Mouse (Mus musculus): ENCODE data around the gene Nrd1.

The Nrd1 gene

DNA sequence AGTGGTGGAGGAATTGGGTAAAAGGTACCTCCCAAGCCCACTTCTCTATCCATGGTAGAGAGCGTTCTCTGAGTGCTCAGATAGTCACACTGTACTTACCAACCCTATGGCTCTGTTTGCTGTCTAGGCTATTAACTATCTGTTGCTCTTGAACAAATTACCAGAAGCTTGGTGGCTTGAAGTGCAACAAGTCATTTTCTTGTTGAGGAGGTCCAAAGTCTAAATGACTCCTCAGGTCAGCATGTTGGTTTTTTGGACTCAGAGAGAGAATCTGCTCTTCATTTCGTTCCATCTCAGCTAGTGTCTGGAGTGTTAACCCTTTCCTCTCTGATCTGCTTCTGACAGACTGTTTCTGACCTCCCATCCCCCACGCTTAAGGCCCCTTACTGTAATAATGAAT lies 24.6 kb downstream of the Nrd1 start:
- in situ Hi-C loops (cut with MboI, MseI) = no loop called here

DNA sequence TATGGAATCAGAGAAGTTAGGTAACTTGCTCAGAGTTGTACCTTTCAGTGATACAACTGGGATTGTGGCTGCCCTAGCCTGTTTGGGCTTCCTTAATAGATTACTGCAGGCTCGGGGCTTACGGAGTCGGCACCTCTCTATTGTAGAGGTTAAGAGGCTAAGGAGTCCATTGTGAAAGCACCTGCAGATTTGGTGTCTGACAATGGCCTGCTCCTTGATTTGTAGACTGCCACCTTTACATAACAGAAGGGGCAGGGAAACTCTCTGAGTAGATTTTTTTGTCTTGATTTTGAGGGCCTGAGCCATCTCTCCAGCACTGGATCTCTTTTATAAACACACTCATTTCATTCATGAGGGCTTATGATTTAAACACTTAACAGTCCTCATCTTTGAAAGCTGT lies 26.1 kb downstream of the Nrd1 start:
- in situ Hi-C loops (cut with MboI, MseI) = no loop called here

DNA sequence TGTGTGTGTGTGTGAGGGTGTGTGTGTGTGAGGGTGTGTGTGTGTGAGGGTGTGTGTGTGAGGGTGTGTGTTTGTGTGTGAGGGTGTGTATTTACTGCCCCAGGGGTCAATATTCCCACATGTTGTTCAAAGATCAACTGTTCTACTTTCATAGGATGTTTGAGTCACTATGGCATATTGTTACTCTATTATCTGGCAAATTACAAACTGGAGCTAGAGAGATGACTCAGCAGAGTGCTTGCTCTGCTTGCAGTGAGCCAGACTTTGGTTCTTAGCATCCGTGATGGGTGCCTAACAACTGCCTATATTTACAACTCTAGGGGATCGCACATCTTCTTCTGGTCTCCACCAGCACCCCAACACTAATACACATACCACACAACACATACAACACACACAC lies 29.4 kb downstream of the Nrd1 start:
- in situ Hi-C loops (cut with MboI, MseI) = loop anchor here (10.0 kb wide), 1 partner anchor 135 kb away; no protein-coding TSS in a partner anchor

GRCm38 (mm10) chr4:109030266-109030665 lies 29.8 kb downstream of the Nrd1 start:
- in situ Hi-C loops (cut with MboI, MseI) = loop anchor here (10.0 kb wide), 1 partner anchor 135 kb away; no protein-coding TSS in a partner anchor

DNA sequence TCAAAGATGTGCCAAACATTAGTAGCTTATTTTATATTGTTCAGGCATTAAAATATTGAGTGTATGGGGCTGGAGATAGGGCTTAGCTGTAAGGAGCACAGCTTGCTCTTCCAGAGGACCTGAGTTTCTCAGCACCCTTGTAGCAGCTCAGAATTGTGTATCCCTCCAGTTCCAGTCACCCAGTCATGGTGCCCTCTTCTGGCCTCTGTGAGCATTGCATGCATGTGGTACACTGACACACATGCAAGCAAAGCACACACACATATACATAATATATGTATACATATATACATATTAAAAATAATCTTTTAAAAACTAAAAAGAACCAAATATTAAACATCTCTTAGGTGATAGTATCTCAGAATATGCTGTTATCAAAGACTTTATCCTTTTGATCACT lies 35.9 kb downstream of the Nrd1 start:
- in situ Hi-C loops (cut with MboI, MseI) = loop anchor here (10.0 kb wide), 1 partner anchor 128 kb away; no protein-coding TSS in a partner anchor

DNA sequence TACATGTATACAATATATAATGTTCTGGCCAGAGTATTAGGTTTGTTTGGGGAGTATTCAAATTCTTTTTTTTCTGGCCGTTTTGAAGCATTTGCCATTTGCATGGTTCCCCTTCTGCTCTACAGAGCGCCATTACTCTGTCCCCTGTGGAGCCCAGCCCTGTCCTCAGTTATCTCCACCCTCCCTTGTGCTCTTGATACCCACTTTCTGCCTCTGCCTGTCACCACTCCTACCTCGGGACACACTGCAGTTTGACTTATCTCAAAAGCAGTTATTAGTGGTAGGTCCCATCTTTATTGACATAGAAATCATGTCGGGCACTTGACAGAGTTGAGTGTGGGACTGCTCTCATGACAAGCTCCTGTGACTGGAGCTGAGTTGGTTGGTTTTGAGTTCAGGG lies 42.3 kb downstream of the Nrd1 start:
- in situ Hi-C loops (cut with MboI, MseI) = no loop called here

- in situ Hi-C loops (cut with MboI, MseI) = no loop called here
These were observed 42.8 kb downstream of the Nrd1 start for GRCm38 (mm10) chr4:109043294-109043693.

DNA sequence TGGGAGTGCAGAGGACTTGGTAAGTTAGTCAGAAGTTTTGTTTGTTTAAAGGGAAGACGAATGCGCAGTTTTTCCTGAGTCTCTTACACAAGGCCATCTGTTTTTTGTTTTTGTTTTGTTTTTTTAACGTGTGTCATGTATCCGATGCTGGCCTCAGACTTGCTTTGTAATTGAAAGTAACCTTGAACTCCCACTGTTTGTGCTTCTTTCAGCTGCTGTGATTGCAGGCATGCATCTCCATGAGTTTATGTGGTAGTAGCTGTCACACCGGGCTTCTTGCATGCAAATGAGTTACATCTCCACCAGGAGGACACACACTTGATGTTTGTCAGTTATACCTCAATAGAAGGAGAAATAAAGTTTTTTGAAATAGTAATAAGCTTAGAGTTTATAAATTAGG lies 43.3 kb downstream of the Nrd1 start:
- in situ Hi-C loops (cut with MboI, MseI) = no loop called here

DNA sequence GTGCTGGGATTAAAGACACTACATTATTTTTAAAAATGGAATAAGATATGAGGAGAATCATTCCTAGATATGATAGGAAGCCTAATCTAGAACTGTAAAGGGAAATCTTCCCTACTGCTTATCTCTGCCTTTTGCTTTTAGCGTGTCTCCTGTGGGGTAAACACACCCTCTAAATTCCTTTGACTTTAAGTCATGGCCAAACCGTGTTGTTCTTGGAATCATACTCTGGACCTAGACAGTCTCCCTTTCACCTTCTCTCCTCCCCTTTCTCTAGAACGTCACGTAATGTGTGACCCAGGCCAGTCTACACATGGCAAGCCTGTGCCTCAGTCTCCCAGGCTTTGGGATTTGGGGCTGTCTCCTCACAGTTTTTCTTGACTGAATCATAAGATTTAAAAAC lies 47.8 kb downstream of the Nrd1 start:
- in situ Hi-C loops (cut with MboI, MseI) = no loop called here

- in situ Hi-C loops (cut with MboI, MseI) = no loop called here
These were observed 51.8 kb downstream of the Nrd1 start for GRCm38 (mm10) chr4:109052282-109052681.

DNA sequence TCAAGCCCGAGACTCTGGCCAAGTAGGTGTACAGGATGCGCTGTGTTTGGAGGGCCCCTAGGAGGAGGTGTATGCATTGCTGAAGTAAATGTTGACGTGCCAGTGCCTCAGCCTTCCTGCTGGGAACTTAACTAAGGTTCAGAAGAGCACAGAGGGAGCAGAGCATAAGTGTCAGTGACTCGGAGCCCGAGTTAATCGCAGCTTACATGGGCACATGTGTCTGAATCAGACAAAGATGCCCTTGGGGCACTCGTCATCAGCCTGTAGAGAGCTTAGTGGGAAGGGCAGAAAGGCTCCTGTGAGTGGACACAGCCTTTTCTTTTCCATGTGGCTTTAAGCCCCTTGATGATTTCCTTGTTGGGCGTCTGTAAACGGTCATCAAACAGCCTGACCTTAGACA lies 53.5 kb downstream of the Nrd1 start:
- in situ Hi-C loops (cut with MboI, MseI) = no loop called here

DNA sequence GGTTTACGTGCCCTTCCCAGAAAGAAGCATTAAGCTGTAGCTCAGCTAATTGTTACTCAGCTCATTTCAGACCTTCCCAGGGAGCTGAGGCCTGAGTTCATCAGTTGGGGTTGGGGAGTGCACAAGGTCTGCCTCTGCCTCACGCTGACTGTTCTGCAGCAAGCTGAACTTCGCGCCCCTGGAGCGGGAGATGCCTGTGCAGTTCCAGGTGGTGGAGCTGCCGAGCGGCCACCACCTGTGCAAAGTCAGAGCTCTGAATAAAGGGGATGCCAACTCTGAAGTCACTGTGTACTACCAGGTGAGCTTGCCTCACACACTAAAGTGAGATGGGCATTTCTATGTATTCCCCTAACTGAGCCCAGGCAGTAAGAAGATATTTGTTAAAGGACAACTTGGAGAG lies 55.9 kb downstream of the Nrd1 start:
- in situ Hi-C loops (cut with MboI, MseI) = no loop called here

- in situ Hi-C loops (cut with MboI, MseI) = no loop called here
These were observed 57.2 kb downstream of the Nrd1 start for GRCm38 (mm10) chr4:109057640-109058039.

GRCm38 (mm10) chr4:109059255-109059821 lies 58.9 kb downstream of the Nrd1 start:
- in situ Hi-C loops (cut with MboI, MseI) = no loop called here

DNA sequence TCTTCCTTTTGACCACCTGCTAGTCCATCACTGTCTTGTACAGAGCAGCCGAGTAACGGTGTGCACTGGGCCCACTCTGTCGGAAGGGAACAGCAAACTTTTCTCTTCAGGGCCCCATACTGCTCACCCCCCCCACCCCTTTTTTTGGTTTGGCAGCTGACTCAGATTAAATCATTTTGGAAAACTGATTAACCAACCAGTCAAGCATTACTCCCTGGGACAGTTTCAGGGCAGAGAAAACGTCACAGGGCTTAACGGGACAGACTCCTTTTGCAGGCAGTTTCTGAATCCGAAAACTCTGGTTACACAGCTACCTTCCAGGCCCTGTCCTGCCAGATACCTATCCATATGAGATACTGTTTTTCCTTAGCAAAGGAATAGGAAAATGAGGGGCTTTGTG lies 64.5 kb downstream of the Nrd1 start:
- in situ Hi-C loops (cut with MboI, MseI) = loop anchor here (10.0 kb wide), 1 partner anchor 100 kb away; no protein-coding TSS in a partner anchor

GRCm38 (mm10) chr4:109065714-109066113 lies 65.3 kb downstream of the Nrd1 start:
- in situ Hi-C loops (cut with MboI, MseI) = loop anchor here (10.0 kb wide), 1 partner anchor 99 kb away; no protein-coding TSS in a partner anchor

DNA sequence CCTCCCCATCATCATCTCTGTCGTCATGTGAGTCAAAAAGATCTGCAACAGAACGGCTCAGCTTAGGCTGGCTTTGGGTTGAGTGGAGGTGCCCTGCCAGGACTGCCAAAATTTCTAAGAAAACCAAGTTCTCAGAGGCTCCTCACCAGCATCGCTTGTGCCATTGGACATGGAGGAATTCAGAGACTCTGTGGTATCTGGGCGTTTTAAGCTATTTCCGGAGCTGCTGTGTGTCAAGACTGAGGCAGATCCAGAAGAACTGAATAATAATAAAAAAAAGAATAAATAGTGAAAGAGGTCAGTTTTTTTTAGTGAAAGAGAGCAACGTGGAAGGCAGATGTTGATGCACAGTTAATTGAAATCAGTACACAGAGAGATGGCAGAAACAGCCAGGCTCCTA lies 72.4 kb downstream of the Nrd1 start:
- in situ Hi-C loops (cut with MboI, MseI) = no loop called here

- in situ Hi-C loops (cut with MboI, MseI) = no loop called here
These were observed 72.8 kb downstream of the Nrd1 start for GRCm38 (mm10) chr4:109073296-109073695.

- in situ Hi-C loops (cut with MboI, MseI) = no loop called here
These were observed 78.5 kb downstream of the Nrd1 start for GRCm38 (mm10) chr4:109078941-109079340.

DNA sequence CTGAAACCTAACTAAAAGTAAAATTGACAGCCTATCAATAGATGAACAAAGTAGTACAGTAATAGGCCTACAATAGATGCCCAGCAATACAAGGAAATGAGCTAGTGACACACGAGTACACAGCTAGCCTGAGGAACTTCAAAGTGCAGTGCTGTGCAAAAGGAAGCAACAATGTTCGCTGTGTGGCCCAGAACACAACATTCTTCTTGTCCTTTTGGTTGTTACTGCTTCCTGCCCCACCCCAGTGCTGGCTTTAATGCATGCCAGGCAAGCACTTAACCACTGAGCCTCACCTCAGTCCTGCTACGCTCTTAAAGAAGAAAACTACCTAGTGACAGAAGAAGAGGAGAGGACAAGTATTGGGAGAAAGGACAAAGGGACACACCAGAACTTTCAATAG lies 79.2 kb downstream of the Nrd1 start:
- in situ Hi-C loops (cut with MboI, MseI) = loop anchor here (5.0 kb wide), 1 partner anchor 73 kb away; no protein-coding TSS in a partner anchor

DNA sequence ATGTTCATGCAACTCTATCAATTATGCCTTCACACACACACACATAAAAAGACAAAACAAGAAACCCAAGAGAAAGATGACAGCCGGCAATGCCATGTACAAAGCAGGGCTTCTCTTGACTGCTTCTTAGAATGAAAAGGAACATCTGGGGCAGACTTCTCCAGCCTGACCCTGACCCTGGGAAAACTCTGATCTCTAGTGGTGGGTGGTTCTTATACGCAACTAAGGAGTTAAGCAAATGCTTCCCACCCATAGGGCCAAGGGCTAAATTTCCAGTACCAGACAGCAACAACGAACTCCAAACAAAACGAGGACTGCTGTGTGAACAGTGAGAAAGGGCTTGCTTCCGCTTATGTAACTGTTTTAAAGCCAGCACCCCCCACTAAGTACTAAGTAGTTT lies 79.7 kb downstream of the Nrd1 start:
- in situ Hi-C loops (cut with MboI, MseI) = loop anchor here (5.0 kb wide), 1 partner anchor 72 kb away; no protein-coding TSS in a partner anchor

DNA sequence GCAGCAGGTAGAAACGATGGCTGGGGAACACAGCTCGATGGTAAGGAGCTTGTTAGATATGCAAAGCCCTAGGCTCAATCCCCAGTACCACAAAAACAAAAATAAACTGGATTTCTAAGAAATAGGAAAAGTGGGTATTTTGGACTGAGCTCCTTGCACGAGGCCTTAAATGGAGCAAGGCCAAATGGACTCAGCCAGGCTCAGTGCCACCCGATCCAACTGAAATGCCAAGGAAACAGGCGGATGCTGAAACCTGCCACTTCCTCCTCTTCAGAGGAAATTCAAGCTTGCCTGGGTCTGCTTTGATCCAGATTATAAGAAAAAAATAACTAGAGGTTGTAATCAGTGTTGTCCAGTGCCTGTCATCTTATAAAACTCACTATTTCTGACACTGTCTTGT lies 88.7 kb downstream of the Nrd1 start:
- in situ Hi-C loops (cut with MboI, MseI) = no loop called here

- in situ Hi-C loops (cut with MboI, MseI) = no loop called here
These were observed 89.5 kb downstream of the Nrd1 start for GRCm38 (mm10) chr4:109089999-109090398.

DNA sequence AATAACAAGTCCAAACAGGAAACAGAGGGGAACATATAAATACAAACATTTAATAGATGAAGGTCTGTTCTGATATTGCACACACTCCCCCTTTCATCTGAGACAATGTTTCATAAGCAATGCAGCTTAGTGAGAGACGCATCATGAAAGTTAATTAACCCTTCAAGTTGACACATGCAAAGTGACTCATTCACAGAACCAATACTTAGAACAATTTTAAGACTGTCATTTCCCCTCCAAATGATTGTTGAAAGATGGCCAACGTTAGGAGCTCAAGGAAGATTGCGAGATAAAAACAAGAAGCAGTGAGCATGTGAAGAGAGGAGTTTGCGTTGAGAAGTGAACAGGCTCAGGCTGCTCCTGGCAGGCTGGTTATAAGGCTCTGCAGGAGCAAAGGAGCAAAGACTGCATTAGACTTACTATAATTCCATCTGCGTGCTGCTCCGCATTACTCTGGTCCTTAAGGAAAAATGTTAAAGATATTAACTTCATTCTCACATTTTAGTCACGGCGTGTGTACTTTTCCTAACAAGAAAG lies 90.9 kb downstream of the Nrd1 start:
- in situ Hi-C loops (cut with MboI, MseI) = no loop called here

All from T-helper 1 cell (primary cell).